Mouse (Mus musculus) limb, embryonic 13.5 days (tissue): ENCODE data around the gene St5. TPM values are rescaled to one million over a fixed set of nuclear protein-coding genes. Genes with fewer than 3 reads are reported as not detected.

Experiments
- ATAC-seq: fragments of 200-750 bp; cut with Nextera tagmentation; 2 replicates; pipeline ENCODE4 v1.8.0; 2017; ENCODE audit warnings: low read depth, moderate number of reproducible peaks, moderate TSS enrichment; ENCODE audit not compliant: low FRiP score
- H3K27ac ChIP-seq: fragments of 300-500 bp; sonication (generic); 2 replicates; pipeline ENCODE4 v1.5.1; 2015; ENCODE audit warnings: inconsistent platforms, mild to moderate bottlenecking, moderate library complexity
- H3K27me3 ChIP-seq: fragments of 300-500 bp; sonication (generic); 2 replicates; pipeline ENCODE4 v1.6.1; 2015; ENCODE audit warnings: mild to moderate bottlenecking, inconsistent platforms
- H3K36me3 ChIP-seq: fragments of 300-500 bp; sonication (generic); 2 replicates; pipeline ENCODE4 v1.6.1; 2015; ENCODE audit warnings: inconsistent platforms, mild to moderate bottlenecking, moderate library complexity
- H3K4me1 ChIP-seq: fragments of 300-500 bp; sonication (generic); 2 replicates; pipeline ENCODE4 v1.6.1; 2015; ENCODE audit warnings: inconsistent platforms
- H3K4me2 ChIP-seq: fragments of 300-500 bp; sonication (generic); replicated peaks from 2 replicates; pipeline ENCODE4 v1.6.1; 2015; ENCODE audit warnings: inconsistent platforms, mild to moderate bottlenecking, moderate library complexity
- H3K4me3 ChIP-seq: fragments of 300-500 bp; sonication (generic); 2 replicates; pipeline ENCODE4 v1.5.1; 2015; ENCODE audit warnings: moderate library complexity, mild to moderate bottlenecking, inconsistent platforms
- H3K9ac ChIP-seq: fragments of 300-500 bp; sonication (generic); 2 replicates; pipeline ENCODE4 v1.6.1; 2015; ENCODE audit warnings: mild to moderate bottlenecking, inconsistent platforms
- H3K9me3 ChIP-seq: fragments of 300-500 bp; sonication (generic); 2 replicates; pipeline ENCODE4 v1.6.1; 2016; ENCODE audit warnings: inconsistent platforms
- WGBS: fragments of 180-500 bp; shearing (Covaris S2); methylation state at CpG from one replicate; pipeline ENCODE4 v1.1.7; 2015; 5-methylcytosine and 5-hydroxymethylcytosine counted together
- polyA plus RNA-seq: library from polyadenylated mRNA; unstranded; fragments of >200 nt; fragmentation: Nextera tagmentation; extraction: Ambion mirVana; gene quantifications from 2 replicates; pipeline ENCODE4 v1.2.1, GENCODE M21; 2015

St5 gene
- polyA plus RNA-seq, 1 experiment from 2014 or later, result 47.3 TPM

DNA sequence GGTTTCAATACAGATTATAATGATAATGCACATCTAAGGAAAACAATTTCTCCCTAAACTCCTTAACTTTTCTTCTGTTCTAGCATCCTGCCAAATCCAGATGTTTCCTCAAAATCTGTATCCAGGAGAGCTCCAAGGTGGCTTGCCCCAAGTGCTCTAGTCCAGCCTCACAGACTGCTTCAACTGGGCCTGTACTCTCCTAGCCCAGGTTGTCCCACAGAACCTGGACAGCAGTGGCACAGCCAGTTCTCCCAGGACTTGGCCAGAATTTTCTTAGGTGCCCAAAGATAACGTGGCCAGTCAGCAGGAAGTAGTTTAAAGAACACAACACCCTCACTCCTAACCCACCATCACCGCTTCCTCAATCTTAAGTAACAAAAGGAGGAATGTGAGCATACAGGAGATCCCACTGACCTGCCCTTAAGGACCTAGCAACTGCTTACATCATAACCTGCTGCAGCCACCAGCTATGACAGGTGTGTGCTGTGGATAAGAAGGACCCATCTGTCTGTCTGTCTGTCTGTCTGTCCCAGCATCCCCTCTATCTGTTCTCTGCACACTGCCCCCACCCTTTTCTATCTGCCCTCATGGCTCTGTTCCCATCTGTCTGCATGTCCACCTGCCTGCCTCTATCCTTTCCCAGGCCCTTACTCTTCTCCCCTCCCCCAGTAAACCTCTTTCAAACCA is 108.4 kb downstream of the St5 start:
- Histone ChIP-seq H3K9me3 (no peaks in the 10 kb centered on the region), H3K4me1 (peaks cover 4% of the 10 kb centered on the region), H3K4me2 (no peak overlapping the region), H3K4me3 (no peak overlapping the region), H3K27ac (no peak overlapping the region), H3K9ac (no peak overlapping the region), H3K27me3 (no peaks in the 10 kb centered on the region), H3K36me3 (no peaks in the 10 kb centered on the region)
- ATAC-seq, result no peak
- WGBS, result 88% methylated on average over 2 of the region's 2 CpGs

DNA sequence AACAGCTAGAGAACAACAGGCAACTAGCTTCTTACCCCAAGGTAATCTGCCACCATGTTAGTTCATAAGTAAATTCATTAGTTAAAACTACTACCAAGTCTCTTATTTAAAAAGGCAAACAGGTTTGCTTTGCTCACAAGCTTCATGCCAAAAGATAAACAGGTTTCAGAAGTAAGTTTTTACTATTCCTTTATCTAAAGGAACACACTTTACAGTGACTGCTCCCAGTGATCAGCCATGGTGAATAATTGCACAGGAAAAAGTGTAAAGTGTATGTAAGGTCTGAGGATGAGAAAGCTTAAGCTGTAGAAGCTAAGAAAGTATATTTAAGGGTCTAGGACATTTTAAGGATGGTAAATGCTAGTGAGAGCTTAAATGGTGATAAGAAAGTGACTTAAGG is 109.4 kb downstream of the St5 start:
- Histone ChIP-seq H3K9ac (no peak overlapping the region), H3K4me1 (peaks cover 12% of the 10 kb centered on the region), H3K36me3 (no peaks in the 10 kb centered on the region), H3K9me3 (no peaks in the 10 kb centered on the region), H3K4me3 (no peak overlapping the region), H3K27ac (no peak overlapping the region), H3K4me2 (no peak overlapping the region), H3K27me3 (no peaks in the 10 kb centered on the region)
- ATAC-seq, result no peak

DNA sequence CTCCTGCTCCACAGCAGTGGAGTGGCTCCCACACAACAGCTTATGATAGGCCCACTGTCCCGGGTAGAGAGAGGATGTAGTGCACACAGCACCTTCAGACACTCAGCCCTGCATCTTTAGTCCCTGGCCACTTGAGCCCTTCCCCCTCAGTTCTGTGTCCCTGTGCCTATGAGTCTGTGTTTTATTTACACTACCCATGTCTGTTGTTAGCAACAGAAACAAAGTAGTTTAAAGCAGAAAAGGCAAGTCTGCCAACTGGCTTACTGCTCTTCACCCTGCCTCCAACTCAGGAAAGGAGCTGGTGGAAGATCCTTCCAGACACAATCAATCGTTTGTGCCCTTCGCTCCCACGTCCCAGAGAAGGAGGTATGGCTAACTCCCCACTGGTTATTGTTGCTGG is 111.2 kb downstream of the St5 start:
- Histone ChIP-seq H3K9ac (no peak overlapping the region), H3K27me3 (no peaks in the 10 kb centered on the region), H3K4me2 (no peak overlapping the region), H3K9me3 (no peaks in the 10 kb centered on the region), H3K27ac (no peak overlapping the region), H3K4me1 (peaks cover 21% of the 10 kb centered on the region), H3K4me3 (no peak overlapping the region), H3K36me3 (no peaks in the 10 kb centered on the region)
- ATAC-seq, result no peak
- WGBS, result 52% methylated on average over 4 of the region's 4 CpGs

DNA sequence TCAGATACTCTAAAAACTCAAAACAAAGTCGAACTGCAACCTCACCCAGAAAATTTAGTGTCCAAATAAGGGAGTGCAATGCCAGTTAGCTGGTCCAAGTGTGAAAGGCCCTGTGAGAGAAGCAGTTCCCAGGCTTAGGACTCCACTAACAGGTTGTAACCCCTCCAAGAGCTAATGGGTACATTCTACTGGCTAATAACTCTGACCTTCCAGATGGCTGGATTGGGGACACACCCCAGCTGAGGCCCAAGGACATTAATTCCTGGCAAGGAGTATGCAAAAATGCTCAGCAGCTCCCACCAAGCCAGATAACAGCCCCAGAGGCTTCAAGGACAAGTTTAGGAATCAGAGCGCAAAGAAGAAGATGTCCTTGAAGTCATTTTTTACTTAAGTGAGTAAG is 112.8 kb downstream of the St5 start:
- H3K4me3 ChIP-seq, result no peak overlapping the region
- H3K27me3 ChIP-seq, result no peaks in the 10 kb centered on the region
- 84% methylated on average over 2 of the region's 2 CpGs for WGBS
- no peak overlapping the region for H3K9ac ChIP-seq
- no peak for ATAC-seq
- no peak overlapping the region for H3K4me2 ChIP-seq
- no peaks in the 10 kb centered on the region for H3K9me3 ChIP-seq
- H3K4me1 ChIP-seq, result peaks cover 24% of the 10 kb centered on the region
- H3K36me3 ChIP-seq, result no peaks in the 10 kb centered on the region
- H3K27ac ChIP-seq, result no peak overlapping the region

DNA sequence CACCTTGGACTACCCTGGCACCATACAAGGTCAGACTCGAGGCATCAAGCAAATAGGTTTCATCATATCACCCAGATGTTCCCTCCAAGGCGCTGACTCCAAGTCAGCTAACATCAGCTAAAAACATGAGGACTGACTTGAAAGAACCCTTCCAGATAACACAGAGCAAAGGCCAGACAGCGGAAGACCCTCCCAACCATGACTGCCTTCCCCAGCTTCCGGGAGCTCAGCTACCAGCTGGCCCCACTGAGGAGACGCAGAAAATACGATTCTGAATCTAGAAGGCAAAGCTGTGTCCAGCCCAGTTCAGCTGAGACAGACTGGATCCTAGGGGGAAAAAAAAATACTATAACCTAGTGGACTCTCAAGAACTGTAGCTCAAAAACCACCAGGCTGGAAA is 114.4 kb downstream of the St5 start:
- 77% methylated on average over 6 of the region's 6 CpGs for WGBS
- H3K36me3 ChIP-seq, result no peaks in the 10 kb centered on the region
- H3K9me3 ChIP-seq, result no peaks in the 10 kb centered on the region
- no peaks in the 10 kb centered on the region for H3K27me3 ChIP-seq
- H3K27ac ChIP-seq, result no peak overlapping the region
- H3K4me2 ChIP-seq, result no peak overlapping the region
- no peak for ATAC-seq
- H3K4me1 ChIP-seq, result peaks cover 36% of the 10 kb centered on the region
- no peak overlapping the region for H3K9ac ChIP-seq
- no peak overlapping the region for H3K4me3 ChIP-seq

- Histone ChIP-seq H3K4me2 (no peak overlapping the region), H3K4me3 (no peak overlapping the region), H3K27me3 (no peaks in the 10 kb centered on the region), H3K9ac (no peak overlapping the region), H3K4me1 (peaks cover 36% of the 10 kb centered on the region), H3K27ac (no peak overlapping the region), H3K9me3 (no peaks in the 10 kb centered on the region), H3K36me3 (no peaks in the 10 kb centered on the region)
- 64% methylated on average over 8 of the region's 8 CpGs for WGBS
- ATAC-seq, result no peak
Observed at GRCm38 (mm10) chr7:109588145-109588544, 115.3 kb downstream of the St5 start.

- peaks cover 3% of the 10 kb centered on the region; the same call in 1 of the 2 replicates for H3K36me3 ChIP-seq
- H3K9ac ChIP-seq, result no peak overlapping the region
- WGBS, result 30% methylated on average over 1 of the region's 1 CpGs
- H3K4me1 ChIP-seq, result peaks cover 33% of the 10 kb centered on the region
- H3K27ac ChIP-seq, result no peak overlapping the region
- no peak overlapping the region for H3K4me3 ChIP-seq
- no peak for ATAC-seq
- no peaks in the 10 kb centered on the region for H3K9me3 ChIP-seq
- H3K4me2 ChIP-seq, result no peak overlapping the region
- H3K27me3 ChIP-seq, result no peaks in the 10 kb centered on the region
Observed at GRCm38 (mm10) chr7:109584467-109584866, 118.9 kb downstream of the St5 start.

GRCm38 (mm10) chr7:109580489-109580888 is 122.9 kb downstream of the St5 start:
- no peak overlapping the region for H3K27ac ChIP-seq
- 81% methylated on average over 4 of the region's 4 CpGs for WGBS
- no peak overlapping the region for H3K4me2 ChIP-seq
- ATAC-seq, result no peak
- no peak overlapping the region for H3K9ac ChIP-seq
- no peaks in the 10 kb centered on the region for H3K27me3 ChIP-seq
- no peaks in the 10 kb centered on the region for H3K9me3 ChIP-seq
- peaks cover 3% of the 10 kb centered on the region; the same call in 1 of the 2 replicates for H3K36me3 ChIP-seq
- no peak overlapping the region for H3K4me3 ChIP-seq
- H3K4me1 ChIP-seq, result peaks cover 43% of the 10 kb centered on the region

DNA sequence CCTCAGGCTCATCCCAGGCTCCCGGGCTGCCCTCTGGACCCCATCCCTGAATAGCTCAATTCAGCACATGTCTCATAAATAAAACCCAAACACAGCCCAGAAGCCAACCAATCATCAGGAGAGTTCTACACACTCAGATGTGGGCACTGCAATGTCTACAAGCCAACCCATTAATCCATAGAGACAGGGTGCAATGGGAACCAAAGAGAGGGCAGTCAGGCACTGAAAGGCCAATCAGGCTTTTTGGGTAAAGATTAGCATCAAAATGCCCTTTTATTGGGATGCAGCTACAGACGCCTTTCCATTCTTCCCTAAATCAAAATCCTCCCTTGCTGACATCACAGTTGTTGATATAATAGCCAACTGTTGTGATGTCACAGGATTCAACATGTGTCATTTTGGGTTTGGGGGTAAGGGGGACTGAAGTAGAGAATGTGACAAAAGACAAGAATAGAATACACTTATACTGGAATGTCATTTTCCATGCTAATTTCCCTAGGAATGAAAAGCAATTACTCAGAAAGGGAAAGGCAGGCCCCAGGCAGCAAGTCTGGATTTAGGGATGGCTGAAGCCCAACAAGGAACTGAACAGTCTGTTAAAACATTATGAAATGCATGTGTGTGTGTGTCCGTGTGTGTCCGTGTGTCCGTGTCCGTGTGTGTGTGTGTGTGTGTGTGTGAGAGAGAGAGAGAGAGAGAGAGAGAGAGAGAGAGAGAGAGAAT is 123.7 kb downstream of the St5 start:
- Histone ChIP-seq H3K36me3 (peaks cover 3% of the 10 kb centered on the region; the same call in 1 of the 2 replicates), H3K27ac (peak overlapping the region; percentile 29; the same call in 1 of the 2 replicates), H3K9me3 (no peaks in the 10 kb centered on the region), H3K4me3 (no peak overlapping the region), H3K4me2 (no peak overlapping the region), H3K27me3 (no peaks in the 10 kb centered on the region), H3K9ac (no peak overlapping the region), H3K4me1 (peaks cover 41% of the 10 kb centered on the region)
- 77% methylated on average over 6 of the region's 6 CpGs for WGBS
- no peak for ATAC-seq

DNA sequence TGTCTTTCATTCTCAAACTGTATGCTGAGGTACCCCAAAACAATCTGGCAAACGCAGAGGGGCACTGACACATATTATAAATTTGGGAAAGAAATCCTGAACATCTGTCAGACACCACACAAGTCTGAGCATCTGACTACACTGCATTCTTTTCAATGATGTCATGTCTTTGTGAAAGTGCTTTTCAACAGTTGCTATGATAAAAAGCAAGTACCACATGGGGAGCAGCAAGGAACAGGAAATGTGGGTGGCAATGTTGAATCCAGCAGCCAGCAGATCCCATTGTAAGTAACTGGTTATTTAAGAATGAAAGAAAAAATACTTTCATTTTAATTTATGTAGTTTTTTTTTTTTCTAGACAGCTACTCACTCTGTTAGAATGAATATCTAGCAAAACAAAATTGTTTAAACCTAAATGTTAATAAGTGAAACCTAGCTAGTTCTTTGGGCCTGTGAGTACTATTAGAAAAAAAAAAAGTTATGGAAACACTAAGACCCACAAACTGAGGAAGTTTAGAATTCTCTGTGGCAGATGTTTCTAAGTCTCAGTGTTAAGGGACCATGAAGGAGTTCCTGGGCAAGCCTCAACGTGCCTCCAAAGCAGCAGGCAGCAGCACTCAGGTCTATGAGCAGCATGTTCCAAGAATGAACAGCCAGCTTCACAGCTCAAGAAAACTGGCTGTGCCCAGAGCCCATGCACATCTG is 124.4 kb downstream of the St5 start:
- Histone ChIP-seq H3K4me1 (peaks cover 37% of the 10 kb centered on the region), H3K9me3 (no peaks in the 10 kb centered on the region), H3K9ac (no peak overlapping the region), H3K4me3 (no peak overlapping the region), H3K27me3 (no peaks in the 10 kb centered on the region), H3K27ac (peak overlapping the region; percentile 29; the same call in 1 of the 2 replicates), H3K4me2 (no peak overlapping the region), H3K36me3 (peaks cover 5% of the 10 kb centered on the region; the same call in 1 of the 2 replicates)
- WGBS, result 61% methylated on average over 2 of the region's 2 CpGs
- ATAC-seq, result no peak

DNA sequence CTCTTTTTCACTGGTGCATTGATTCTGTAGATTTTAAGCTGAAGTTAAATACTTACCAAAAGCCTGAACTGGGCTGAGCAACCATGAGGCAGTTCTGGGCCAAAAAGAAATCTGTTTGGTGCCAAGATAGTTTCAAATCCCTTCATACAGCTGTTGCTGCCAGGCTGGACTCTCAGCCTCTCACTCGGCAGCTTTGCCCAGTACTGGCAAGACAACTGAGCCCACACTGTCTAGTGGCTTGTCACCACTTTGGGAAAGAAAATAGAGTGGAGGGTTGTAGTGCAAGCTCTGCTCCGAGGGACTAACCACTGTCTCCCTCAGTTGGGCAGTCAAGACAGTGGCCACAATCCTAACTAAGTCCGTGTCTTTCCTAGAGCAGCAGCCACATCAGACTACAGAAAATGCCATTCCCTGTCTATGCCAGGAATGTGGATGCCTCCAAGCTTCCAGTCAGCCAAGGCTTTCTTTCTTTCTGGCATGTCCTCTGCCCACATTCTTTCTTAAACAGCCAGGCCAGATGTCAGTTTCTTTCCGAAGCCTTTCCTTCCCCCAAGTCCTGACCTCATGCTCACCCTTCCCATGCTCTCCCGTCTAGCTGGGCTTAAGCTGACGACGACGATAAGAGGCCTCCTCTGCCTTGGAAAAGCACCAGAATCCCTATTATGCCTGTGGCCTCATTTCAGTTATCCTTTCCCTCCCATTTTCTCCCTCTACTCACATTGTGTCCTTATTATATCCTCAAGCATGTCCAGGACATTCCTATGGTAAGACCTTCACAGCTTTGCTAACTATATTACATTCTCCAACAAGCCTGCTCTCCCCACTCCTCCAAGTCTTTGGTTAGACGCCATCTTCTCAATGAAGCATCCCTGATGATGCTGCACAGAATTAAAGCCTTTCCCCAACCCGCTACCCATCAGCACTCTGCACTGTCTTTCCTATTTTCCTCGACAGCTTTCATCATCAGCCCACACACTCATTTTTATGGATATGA is 126.8 kb downstream of the St5 start:
- ATAC-seq, result no peak
- H3K36me3 ChIP-seq, result peaks cover 5% of the 10 kb centered on the region; the same call in 1 of the 2 replicates
- no peak overlapping the region for H3K4me3 ChIP-seq
- no peak overlapping the region for H3K9ac ChIP-seq
- peaks cover 37% of the 10 kb centered on the region for H3K4me1 ChIP-seq
- no peaks in the 10 kb centered on the region for H3K27me3 ChIP-seq
- no peaks in the 10 kb centered on the region for H3K9me3 ChIP-seq
- no peak overlapping the region for H3K27ac ChIP-seq
- 53% methylated on average over 11 of the region's 11 CpGs for WGBS
- H3K4me2 ChIP-seq, result no peak overlapping the region
